Mouse (Mus musculus): ENCODE data around the gene Ttc6.

DNA sequence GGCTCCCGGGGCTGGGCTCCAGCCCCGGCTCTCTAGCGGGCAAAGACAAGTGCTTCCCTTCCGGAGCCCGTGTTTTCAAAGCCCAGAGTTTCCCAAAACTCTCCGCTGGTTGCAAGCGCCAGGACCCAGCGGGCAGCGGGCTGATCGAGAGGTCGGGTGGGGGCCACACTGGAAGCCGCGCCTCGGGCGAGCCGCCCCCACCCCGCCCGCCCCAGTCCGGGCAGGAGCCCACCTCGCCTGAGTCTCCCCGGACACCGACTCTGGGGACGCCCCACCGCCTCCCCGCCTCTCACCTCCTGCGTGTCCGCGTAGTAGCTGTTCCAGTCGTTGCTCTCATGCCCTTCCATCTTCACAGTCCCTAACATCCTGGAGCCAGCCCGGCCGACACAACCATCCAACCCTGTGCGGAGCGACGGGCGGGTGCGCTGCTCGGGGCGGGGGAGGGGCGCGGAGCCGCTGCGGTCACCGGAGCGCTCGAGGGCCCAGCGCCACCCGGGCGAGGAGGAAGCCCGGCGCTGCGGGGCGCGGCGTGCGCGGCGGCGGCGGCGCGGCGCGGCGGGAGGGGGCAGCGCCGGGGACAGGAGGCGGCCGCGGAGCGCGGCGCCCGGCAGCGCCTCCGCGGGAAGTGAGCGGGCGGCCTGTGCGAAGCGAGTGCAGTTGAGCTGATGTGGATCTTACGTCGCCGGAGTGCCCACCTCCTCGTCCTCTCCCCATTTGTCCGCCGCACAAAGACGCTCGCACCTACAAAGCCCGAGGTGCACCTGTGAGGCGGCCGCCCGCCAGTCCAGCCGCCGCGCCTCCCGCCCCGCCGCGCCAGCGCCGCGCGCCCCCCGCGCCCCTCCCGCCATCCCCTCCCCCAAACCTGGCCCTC lies 18.3 kb upstream of the Ttc6 start:
- TF ChIP-seq CTCF (IDR thresholded peaks at IDR 0.05; ENCODE audit: borderline replicate concordance, insufficient read depth, low read length): no peak
- no peak for TF ChIP-seq POLR2A (IDR thresholded peaks at IDR 0.05; ENCODE audit: low read depth, low read length)

Measured in embryonic fibroblast, embryonic 13.5 days (primary cell).